Mouse (Mus musculus) intestine, embryonic 14.5 days (tissue): ENCODE results near the gene Rgs6. TPM values are rescaled to one million over a fixed set of nuclear protein-coding genes. Genes with fewer than 3 reads are reported as not detected.

Experiments used
- ATAC-seq: fragments of 200-750 bp; cut with Nextera tagmentation; replicated peaks from 2 replicates; pipeline ENCODE4 v1.8.0; 2017; ENCODE audit warnings: low read depth, moderate number of reproducible peaks, moderate TSS enrichment, moderate library complexity; ENCODE audit not compliant: low FRiP score, low TSS enrichment
- DNase-seq: peaks from one replicate; pipeline ENCODE4 v3.0.0-alpha.2; 2018; ENCODE audit warnings: low spot score
- H3K27ac ChIP-seq: fragments of 300-500 bp; sonication (generic); 2 replicates; pipeline ENCODE4 v1.5.1; 2014; ENCODE audit warnings: low read depth, mild to moderate bottlenecking, control low read depth
- H3K27me3 ChIP-seq: fragments of 300-500 bp; sonication (generic); replicated peaks from 2 replicates; pipeline ENCODE4 v1.6.1; 2014; ENCODE audit warnings: low read length, control low read depth; ENCODE audit not compliant: control insufficient read depth, insufficient read depth
- H3K36me3 ChIP-seq: fragments of 300-500 bp; sonication (generic); 2 replicates; pipeline ENCODE4 v1.6.1; 2014; ENCODE audit warnings: low read length, control low read depth; ENCODE audit not compliant: control insufficient read depth, insufficient read depth
- H3K4me1 ChIP-seq: fragments of 300-500 bp; sonication (generic); replicated peaks from 2 replicates; pipeline ENCODE4 v1.6.1; 2014; ENCODE audit warnings: low read length, control low read depth, mixed read lengths; ENCODE audit not compliant: control insufficient read depth, insufficient read depth
- H3K4me2 ChIP-seq: fragments of 300-500 bp; sonication (generic); 2 replicates; pipeline ENCODE4 v1.6.1; 2014; ENCODE audit warnings: low read length
- H3K4me3 ChIP-seq: fragments of 300-500 bp; sonication (generic); 2 replicates; pipeline ENCODE4 v1.5.1; 2014; ENCODE audit warnings: low read depth, low read length, control low read depth, mixed read lengths
- H3K9ac ChIP-seq: fragments of 300-500 bp; sonication (generic); 2 replicates; pipeline ENCODE4 v1.6.1; 2014; ENCODE audit warnings: mild to moderate bottlenecking, low read length
- H3K9me3 ChIP-seq: fragments of 300-500 bp; sonication (generic); 2 replicates; pipeline ENCODE4 v1.6.1; 2016; ENCODE audit warnings: low read length, control low read depth; ENCODE audit not compliant: control insufficient read depth
- WGBS: fragments of 180-500 bp; shearing (Covaris S2); extraction: QIAGEN DNeasy Blood & Tissue Kit; methylation state at CpG from one replicate; pipeline ENCODE4 v1.1.7; 2014; 5-methylcytosine and 5-hydroxymethylcytosine counted together
- polyA plus RNA-seq: library from polyadenylated mRNA; unstranded; fragments of >200 nt; fragmentation: Nextera tagmentation; extraction: Ambion mirVana; gene quantifications from 2 replicates; pipeline ENCODE4 v1.2.1, GENCODE M21; 2014

The Rgs6 gene
- polyA plus RNA-seq, 1 experiment from 2014 or later, result 1.9 TPM

DNA sequence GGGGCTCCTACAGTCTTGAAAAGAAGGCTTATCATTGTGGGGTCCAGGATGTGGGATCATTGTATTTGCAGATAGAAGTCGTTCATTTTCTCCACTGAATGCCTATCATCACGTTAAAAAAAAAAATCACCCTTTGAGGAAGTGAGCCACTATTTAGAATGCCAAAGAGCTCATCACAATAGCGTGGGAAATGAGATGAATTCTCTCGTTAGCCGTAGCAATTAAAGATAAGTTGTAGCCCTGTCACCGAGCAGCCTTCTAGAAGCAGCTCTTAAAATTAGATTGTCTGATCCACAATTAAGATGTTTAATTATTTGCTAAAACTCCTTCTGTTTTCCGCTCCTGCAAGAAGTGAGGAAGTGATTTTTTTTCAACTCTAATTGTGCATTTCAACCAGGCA, 459.6 kb downstream of the Rgs6 start:
- H3K27me3 ChIP-seq, result no peaks in the 10 kb centered on the region
- 76% methylated on average over 7 of the region's 7 CpGs for WGBS
- no peak overlapping the region for H3K4me2 ChIP-seq
- no peak overlapping the region for H3K4me3 ChIP-seq
- H3K9ac ChIP-seq, result no peak overlapping the region
- H3K36me3 ChIP-seq, result no peaks in the 10 kb centered on the region
- DNase-seq, result no peak
- ATAC-seq, result no peak
- H3K4me1 ChIP-seq, result 0 out of 2 replicates have a peak, but pooled peaks cover 3% of the 10 kb centered on the region
- H3K27ac ChIP-seq, result no peak overlapping the region
- no peaks in the 10 kb centered on the region for H3K9me3 ChIP-seq

DNA sequence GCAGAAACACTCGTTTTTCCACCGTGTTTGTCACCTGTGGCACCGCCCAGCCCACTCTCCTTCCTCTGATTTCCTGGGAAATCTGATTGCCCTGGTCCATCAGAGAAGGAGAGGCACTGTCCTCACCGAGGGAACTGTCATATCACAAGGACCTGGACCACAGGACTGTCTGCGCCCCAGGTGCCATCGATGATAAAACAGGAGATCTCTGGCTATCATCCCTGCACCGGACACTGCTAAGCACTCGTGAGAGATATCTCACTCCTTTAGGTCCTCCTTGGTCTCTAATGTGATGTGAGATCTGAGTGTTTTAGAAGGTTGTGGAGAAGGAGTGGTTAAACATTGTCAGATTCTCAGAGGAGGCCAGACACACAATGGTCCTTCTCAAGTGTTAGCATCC, 462.4 kb downstream of the Rgs6 start:
- no peak overlapping the region for H3K4me2 ChIP-seq
- 62% methylated on average over 8 of the region's 8 CpGs for WGBS

DNA sequence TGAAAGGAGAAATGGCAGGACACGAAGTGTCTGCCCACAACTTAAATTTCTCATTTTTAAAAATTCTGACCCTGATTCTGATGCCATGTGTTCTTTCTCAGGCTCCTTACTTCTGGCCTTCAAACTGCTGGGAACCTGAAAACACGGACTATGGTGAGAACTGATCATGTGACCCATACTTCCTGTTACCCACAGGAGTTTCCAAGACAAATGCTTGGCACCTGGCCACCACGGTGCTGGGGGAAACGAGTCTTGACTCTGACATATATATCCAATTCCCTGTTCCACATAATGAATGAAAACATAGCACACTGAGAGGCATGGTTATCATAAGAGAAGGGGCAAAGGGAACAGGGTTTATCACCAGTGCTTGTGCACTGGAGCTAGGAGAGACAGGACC, 464.3 kb downstream of the Rgs6 start:
- WGBS, result 47% methylated on average over 4 of the region's 4 CpGs
- Histone ChIP-seq H3K9ac (no peak overlapping the region), H3K4me3 (no peak overlapping the region), H3K36me3 (no peaks in the 10 kb centered on the region), H3K4me2 (no peak overlapping the region), H3K27ac (no peak overlapping the region), H3K27me3 (no peaks in the 10 kb centered on the region), H3K9me3 (0 out of 2 replicates have a peak, but pooled peaks cover 2% of the 10 kb centered on the region), H3K4me1 (0 out of 2 replicates have a peak, but pooled peaks cover 3% of the 10 kb centered on the region)
- DNase-seq (no peak), ATAC-seq (no peak)

More for the DNA sequence above, 462.4 kb downstream of the Rgs6 start:
- no peak overlapping the region for H3K4me3 ChIP-seq
- H3K36me3 ChIP-seq, result no peaks in the 10 kb centered on the region
- no peaks in the 10 kb centered on the region for H3K27me3 ChIP-seq
- H3K9ac ChIP-seq, result no peak overlapping the region
- H3K27ac ChIP-seq, result no peak overlapping the region
- no peak for DNase-seq
- no peak for ATAC-seq
- H3K4me1 ChIP-seq, result 0 out of 2 replicates have a peak, but pooled peaks cover 3% of the 10 kb centered on the region
- H3K9me3 ChIP-seq, result 0 out of 2 replicates have a peak, but pooled peaks cover 2% of the 10 kb centered on the region

DNA sequence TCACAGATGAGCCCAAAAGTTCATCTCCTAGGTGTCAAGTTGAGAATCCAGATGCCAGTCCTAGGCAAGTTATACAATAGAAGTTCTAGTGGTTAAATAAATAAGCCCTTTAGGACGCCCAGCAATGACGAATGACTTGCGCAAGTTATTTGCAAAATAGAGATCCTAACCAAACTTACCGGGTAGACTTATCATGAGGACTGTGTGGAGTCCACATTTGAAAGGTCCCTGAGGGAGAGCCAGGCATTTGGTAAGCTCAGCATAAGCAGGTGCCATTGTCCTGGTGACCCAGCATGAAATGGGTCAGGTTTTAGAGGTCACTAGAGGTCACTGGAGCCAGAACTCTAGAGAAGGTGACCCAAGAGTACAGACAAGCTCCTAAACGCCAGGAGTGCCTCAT, 467.6 kb downstream of the Rgs6 start:
- Histone ChIP-seq H3K4me1 (0 out of 2 replicates have a peak, but pooled peaks cover 3% of the 10 kb centered on the region), H3K27ac (no peak overlapping the region), H3K4me3 (no peak overlapping the region), H3K4me2 (no peak overlapping the region), H3K9me3 (0 out of 2 replicates have a peak, but pooled peaks cover 2% of the 10 kb centered on the region), H3K27me3 (no peaks in the 10 kb centered on the region), H3K36me3 (no peaks in the 10 kb centered on the region), H3K9ac (no peak overlapping the region)
- WGBS, result 75% methylated on average over 5 of the region's 5 CpGs
- ATAC-seq (no peak), DNase-seq (no peak)

DNA sequence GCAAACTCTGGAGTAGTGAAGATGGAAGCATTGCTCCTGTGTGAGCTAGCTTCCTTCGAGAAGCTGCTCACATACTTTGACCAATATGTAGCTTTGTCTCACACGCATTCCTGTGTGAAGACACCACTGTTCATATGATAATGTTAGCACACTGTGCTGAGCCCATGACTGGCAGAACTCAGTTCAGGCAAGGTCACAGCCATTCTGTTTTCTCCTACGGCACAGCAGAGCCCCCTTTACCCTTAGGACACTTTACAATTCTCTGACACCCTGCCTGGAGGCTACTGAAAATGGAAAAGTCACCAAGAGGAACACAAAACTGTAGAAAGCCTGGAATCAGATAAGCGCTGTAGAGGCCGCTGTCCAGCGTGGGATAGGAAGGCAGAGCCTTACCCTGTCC, 478.3 kb downstream of the Rgs6 start:
- Histone ChIP-seq H3K4me1 (no peaks in the 10 kb centered on the region), H3K4me3 (no peak overlapping the region), H3K27ac (no peak overlapping the region), H3K36me3 (no peaks in the 10 kb centered on the region), H3K9me3 (no peaks in the 10 kb centered on the region), H3K9ac (no peak overlapping the region), H3K27me3 (no peaks in the 10 kb centered on the region), H3K4me2 (no peak overlapping the region)
- DNase-seq (no peak), ATAC-seq (no peak)
- 81% methylated on average over 6 of the region's 6 CpGs for WGBS

DNA sequence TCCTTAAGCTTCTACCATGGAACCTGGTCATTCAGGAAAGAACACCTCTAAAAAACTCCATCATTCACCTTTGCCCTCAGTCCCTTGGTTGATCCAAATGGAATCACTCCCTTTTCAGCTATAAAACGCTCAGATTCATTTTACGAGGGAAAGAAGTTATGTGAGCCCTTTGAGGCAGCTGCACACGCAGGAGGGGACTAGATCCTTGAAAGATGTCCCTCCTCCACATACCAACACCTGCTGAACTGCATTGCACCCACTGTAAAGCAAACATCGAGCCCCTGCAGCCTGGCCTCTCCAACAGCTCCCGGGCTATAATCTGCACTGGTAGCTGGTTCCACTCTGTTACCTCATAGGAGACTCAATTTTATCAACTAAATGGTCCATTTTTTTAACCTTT, 482.8 kb downstream of the Rgs6 start:
- Histone ChIP-seq H3K9ac (no peak overlapping the region), H3K27me3 (no peaks in the 10 kb centered on the region), H3K4me3 (no peak overlapping the region), H3K4me1 (peaks cover 8% of the 10 kb centered on the region; the same call in 1 of the 2 replicates), H3K36me3 (no peaks in the 10 kb centered on the region), H3K9me3 (no peaks in the 10 kb centered on the region), H3K27ac (no peak overlapping the region), H3K4me2 (no peak overlapping the region)
- DNase-seq (no peak), ATAC-seq (no peak)
- 43% methylated on average over 5 of the region's 5 CpGs for WGBS

DNA sequence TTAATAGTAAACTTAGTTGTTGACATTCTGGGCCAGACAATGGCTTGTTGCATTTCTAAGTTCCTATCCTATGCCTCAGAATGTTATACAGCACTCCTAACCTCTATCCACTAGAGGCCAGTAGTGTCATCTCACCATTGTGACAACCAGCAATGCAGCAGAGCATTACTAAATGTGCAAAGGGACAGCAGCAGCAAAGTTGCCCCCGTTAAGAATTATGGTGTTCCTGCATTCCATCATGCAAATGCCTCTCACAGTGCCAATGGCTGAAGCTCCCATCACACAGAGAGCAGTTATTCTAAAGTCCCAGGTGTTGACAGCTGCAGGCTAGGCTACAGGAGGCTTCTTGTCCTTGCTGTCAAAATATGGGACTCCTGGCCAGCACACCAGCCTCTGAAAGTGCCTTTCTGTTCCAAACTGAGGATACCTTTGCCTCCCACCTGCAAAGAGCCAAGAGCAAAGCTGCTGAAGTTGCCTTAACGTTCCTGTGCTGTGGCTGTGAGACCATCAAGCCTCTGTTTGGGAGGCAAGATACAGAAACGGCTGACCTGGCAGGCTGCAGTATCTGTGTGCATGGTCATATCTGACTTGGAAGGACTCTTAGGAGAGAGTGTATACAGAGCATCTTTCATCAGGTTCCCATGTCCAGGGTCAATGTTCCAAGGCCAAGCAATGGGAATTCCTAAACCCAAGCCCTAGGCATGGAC, 484.2 kb downstream of the Rgs6 start:
- DNase-seq, result no peak
- H3K27ac ChIP-seq, result no peak overlapping the region
- H3K27me3 ChIP-seq, result no peaks in the 10 kb centered on the region
- H3K9ac ChIP-seq, result no peak overlapping the region
- peaks cover 8% of the 10 kb centered on the region; the same call in 1 of the 2 replicates for H3K4me1 ChIP-seq
- no peak overlapping the region for H3K4me2 ChIP-seq
- WGBS, result 20% methylated on average over 3 of the region's 3 CpGs
- no peaks in the 10 kb centered on the region for H3K36me3 ChIP-seq
- no peaks in the 10 kb centered on the region for H3K9me3 ChIP-seq
- no peak overlapping the region for H3K4me3 ChIP-seq
- no peak for ATAC-seq

DNA sequence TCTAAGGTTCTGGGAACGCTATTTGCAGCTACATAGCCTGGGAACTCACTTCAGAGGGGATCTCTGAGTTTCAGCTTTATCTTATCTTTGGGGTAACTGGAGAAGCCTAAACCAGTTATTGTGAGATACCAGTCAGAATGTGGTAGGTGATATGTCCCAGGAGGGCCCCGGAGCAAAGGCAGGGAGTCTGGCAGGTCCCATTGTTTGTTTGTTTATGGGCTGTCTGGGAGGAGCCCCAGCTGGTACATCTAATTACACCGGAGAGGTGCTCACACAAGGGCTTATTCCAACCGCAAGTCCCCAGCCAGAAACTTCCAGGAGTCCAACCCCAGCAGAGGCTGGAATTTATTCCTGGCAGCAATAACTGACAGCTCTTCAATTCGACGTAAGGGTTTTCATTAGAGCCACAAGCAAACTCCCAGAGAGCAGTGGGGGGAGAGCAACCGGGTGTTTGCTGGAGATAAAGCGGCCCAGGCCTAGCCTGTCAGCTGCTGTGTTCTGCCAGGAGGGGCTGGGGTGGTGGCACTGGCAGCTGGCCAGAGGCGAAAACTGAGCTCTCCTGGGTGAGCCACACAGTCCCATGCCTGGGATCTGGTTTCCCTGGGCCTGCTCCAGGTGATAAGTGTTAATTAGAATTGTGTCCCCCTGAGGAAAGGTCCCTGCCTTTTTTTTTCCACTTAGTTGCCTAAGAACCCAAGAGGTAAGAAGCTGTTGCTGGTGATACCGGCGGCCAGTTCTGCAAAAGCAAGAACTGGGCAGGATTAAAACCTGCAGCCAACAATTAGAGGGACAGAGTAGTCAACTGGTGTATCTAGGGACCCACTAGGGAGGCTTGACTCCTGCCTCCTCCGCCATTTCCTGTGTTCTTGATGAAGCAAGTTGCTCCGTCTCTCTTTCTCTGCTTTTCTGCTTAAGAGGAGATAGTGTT, 485.1 kb downstream of the Rgs6 start:
- DNase-seq (peak; percentile 56), ATAC-seq (peak; percentile 78; the same call in 1 of the 2 replicates)
- Histone ChIP-seq H3K27ac (peak overlapping the region; percentile 7; the same call in 1 of the 2 replicates), H3K27me3 (no peaks in the 10 kb centered on the region), H3K9me3 (no peaks in the 10 kb centered on the region), H3K9ac (no peak overlapping the region), H3K4me3 (no peak overlapping the region), H3K4me1 (peaks cover 12% of the 10 kb centered on the region; the same call in 1 of the 2 replicates), H3K4me2 (no peak overlapping the region), H3K36me3 (no peaks in the 10 kb centered on the region)
- 35% methylated on average over 13 of the region's 13 CpGs for WGBS
